Mouse (Mus musculus): Measurements from ENCODE around the gene Srsf9.

DNA sequence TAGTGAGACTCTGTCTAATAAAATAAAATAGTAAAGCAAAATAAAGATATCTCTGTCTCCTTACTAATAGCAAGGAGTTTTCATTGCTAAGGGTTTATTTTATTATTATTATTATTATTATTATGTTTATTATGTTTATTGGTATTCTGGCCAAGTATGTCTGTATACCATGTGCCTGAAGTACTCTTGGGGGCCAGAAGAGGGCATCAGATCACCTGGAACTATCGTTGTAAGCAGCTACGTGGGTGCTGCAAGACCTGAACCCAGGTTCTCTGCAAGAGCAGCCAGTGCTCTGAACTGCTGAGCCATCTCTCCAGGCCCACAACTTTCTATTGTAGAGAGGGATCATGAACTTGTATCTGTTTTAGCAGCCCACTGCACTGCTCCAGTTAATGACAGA, 48.5 kb downstream of the Srsf9 start:
- no peak for TF ChIP-seq CTCF (IDR thresholded peaks at IDR 0.05; ENCODE audit: control insufficient read depth, insufficient read depth, low read length)
- no peak for TF ChIP-seq POLR2A (IDR thresholded peaks at IDR 0.05; ENCODE audit: borderline replicate concordance, control insufficient read depth, low read depth, low read length)
